Mouse (Mus musculus): Measurements from ENCODE around the gene Igbp1.

Gene Igbp1

GRCm38 (mm10) chrX:100494068-100494978 is at the start of gene Igbp1:
Igbp1 (plus strand) TSS chrX:100494291.
- peak; percentile 58 for DNase-seq

- no peak for DNase-seq
Measured at GRCm38 (mm10) chrX:100468047-100468446, 26.0 kb upstream of the Igbp1 start.

GRCm38 (mm10) chrX:100470126-100470525 is 24.0 kb upstream of the Igbp1 start:
- DNase-seq = no peak

- DNase-seq = no peak
Measured at GRCm38 (mm10) chrX:100471491-100471890, 22.6 kb upstream of the Igbp1 start.

GRCm38 (mm10) chrX:100475569-100476223 is 18.4 kb upstream of the Igbp1 start:
- no peak for DNase-seq

- peak; percentile 53 for DNase-seq
Measured at GRCm38 (mm10) chrX:100480317-100480716, 13.8 kb upstream of the Igbp1 start.

GRCm38 (mm10) chrX:100493500-100494067 is 507 bp upstream of the Igbp1 start:
- DNase-seq = no peak

- no peak for DNase-seq
Measured at GRCm38 (mm10) chrX:100504175-100504851, 10.2 kb downstream of the Igbp1 start.

GRCm38 (mm10) chrX:100508164-100508563 is 14.1 kb downstream of the Igbp1 start:
- no peak for DNase-seq

GRCm38 (mm10) chrX:100509921-100510320 is 15.8 kb downstream of the Igbp1 start:
- DNase-seq = no peak

- DNase-seq = no peak
Measured at GRCm38 (mm10) chrX:100516683-100517082, 22.6 kb downstream of the Igbp1 start.

- no peak for DNase-seq
Measured at GRCm38 (mm10) chrX:100517626-100518025, 23.5 kb downstream of the Igbp1 start.

GRCm38 (mm10) chrX:100518532-100518931 is 24.4 kb downstream of the Igbp1 start:
- DNase-seq = no peak

GRCm38 (mm10) chrX:100524471-100524870 is 30.4 kb downstream of the Igbp1 start, which contains the start of gene Dgat2l6:
Dgat2l6 (plus strand) TSS chrX:100524838.
- DNase-seq = no peak

GRCm38 (mm10) chrX:100556026-100556425 is 61.9 kb downstream of the Igbp1 start:
- no peak for DNase-seq

- no peak for DNase-seq
Measured at GRCm38 (mm10) chrX:100565696-100566095, 71.6 kb downstream of the Igbp1 start.

All from thymus, postnatal 25 days (tissue).